Mouse (Mus musculus) thymus, postnatal 14 days (tissue): ENCODE data around the gene Ndnf.

ENCODE experiments used
- DNase-seq: peaks from one replicate; pipeline ENCODE4 v3.0.0; 2021

The Ndnf gene

DNA sequence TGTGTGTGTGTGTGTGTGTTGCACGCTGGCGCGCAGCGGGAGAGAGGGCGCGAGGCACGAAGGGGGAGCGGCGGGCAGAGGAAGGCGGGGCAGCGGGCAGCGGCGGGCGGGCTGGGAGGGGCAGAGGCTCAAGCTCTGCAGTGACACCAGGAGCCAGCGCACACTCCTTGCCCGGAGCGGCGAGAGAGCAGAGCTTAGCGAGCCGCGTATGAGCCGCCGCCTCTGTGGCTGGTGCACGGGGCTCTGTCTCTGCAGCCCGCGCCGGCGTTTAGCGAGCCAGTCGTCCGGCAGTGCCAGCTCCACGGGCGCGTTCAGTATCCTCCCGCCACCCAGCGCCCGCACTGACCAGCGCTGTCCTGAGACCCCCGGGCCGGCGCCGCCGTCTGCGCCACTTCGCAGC is at the start of gene Ndnf:
Ndnf (plus strand) TSS at position 140 of the 400 bp plus-strand sequence.
- DNase-seq, result peak; percentile 48

DNA sequence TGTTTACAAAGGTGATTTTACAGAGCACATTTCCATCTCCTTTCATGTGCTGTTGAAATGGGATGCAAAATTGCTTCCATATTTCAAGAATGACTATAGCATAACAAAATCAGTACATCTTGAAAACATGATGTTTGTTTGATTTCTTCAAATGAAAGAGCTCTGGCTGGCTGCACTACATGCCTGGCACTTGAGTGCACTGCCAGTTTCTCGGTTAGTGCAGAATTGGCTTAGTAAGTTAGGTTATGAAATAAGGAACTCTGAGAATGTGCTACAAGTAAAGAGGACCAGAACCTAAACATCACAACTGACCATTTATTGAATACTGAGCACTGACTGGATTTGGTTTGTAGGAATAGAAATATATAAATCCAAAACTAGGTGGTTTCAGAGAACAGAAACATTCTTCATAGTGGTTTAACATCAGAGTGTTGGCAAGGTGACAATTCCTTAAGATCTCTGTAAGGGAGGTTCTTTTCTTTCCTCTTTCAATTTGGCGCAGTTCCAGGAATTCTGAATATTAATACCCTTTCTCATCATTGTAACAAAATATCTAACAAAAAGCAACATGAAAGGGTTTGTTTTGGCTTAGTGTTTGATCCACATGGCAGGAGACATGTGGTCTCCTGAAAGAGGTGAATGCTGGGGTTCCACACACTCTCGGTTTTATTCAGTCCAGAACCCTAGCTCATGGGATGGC is 48.2 kb upstream of the Ndnf start:
- no peak for DNase-seq

DNA sequence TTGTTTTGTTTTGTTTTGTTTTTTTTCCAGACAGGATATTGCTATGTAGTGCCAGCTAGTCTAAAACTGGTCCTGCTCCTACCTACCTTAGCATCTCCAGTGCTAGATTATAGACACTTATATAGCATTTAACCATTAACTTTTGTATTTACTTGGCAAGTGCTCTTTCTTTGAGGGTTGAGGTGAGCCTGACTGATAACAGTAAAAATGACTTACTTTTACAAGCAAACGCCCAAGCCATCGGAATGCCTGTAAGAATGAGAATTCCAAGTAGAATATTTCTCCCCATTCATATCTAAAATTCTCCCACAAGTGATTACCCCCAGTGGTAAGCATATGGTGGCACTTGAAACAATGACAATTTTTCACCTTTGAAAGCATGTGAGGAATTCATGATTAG is 40.8 kb upstream of the Ndnf start:
- no peak for DNase-seq

DNA sequence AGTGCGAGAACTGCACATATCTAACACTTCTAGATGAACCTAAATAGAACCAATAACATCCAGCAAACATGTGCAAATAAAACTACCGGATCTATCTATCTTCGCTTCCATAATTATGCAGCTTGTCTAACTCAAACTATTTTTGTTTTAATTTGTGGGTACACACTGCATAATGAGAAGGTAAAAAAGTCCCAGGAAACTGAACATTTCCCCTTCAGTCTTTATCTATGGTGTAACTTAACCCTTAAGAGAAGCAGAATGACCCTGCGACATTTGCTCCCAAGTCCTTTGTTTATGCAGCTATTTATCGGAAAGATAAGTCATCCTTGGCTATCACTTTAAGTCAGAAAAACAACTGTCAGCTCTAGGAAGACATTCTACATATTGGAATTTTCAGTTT is 39.2 kb upstream of the Ndnf start:
- DNase-seq, result no peak

DNA sequence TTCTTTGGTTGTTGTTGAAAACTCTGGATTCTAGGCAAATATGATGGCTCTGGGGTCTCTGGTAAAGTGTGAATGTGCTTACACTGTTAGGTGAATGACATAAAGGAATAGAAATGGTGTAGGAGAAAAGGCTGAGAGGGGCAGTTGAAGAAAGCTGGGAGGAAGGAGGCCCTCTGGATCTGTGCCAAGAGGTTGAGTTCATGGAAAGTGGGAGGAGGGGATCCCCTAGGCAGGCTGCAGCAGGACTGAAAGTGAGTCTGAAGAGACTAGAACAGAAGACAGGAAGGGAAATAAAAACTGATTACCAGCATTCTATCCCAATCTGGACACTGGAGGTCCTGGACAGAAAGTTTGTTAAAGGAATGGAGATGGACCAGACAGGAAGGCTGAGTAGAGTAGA is 29.0 kb upstream of the Ndnf start:
- no peak for DNase-seq

DNA sequence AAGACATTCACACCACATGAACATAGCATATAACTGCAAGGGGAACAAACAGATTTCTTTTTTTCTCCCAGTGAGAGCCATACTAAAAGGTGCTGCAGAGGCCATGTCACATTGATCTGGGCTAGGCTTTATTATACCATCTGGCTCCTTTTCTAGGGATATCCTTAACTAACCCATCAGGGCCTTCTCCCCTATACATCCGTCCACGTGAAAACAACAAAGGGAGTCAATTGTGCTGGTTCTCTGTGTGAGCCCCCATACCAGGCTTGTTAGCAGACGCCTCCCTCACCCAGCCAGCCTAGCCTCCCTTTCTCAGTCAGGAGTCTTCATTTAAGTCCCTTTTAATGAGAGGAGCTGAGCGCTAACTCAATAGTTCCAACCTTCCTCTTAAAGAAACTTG is 27.3 kb upstream of the Ndnf start:
- DNase-seq, result no peak

DNA sequence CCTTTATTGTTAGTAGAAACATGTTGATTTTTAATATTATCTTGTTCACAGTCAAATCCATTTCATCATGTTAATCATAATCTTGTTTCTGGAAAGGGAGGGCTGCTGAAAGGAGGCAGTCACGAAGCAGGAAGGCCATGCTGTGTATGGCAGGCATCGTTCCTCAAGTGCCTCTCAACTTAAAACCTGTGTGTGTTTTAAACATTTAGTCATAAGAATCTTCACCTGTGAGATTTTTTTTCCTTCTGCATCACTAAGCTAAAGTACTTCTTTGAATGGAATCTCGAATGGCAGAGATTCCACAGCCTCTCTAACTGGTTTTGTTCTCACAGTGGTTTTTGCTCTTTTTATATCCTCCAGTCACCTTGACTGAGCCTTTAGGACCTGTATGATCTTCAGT is 25.0 kb upstream of the Ndnf start:
- DNase-seq, result no peak

DNA sequence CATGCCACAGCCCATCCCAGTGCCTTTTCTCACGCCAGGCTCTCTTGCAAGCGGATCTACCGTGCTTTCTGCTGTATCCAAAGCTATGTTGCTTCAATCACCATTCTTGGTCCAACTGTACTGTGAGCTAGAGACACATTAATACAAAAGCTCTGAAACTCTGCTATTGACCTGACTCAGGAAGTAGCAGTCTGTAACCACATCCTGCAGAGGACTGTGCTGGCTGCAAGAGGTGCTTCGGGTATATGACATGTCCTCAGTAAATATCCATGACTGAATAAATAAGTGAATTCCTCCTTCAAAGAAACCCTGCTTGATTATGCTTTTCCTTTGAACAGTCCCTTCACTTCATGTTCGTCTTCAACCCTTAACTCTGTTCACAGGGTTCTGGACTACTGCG is 23.7 kb upstream of the Ndnf start:
- DNase-seq, result peak; percentile 57

DNA sequence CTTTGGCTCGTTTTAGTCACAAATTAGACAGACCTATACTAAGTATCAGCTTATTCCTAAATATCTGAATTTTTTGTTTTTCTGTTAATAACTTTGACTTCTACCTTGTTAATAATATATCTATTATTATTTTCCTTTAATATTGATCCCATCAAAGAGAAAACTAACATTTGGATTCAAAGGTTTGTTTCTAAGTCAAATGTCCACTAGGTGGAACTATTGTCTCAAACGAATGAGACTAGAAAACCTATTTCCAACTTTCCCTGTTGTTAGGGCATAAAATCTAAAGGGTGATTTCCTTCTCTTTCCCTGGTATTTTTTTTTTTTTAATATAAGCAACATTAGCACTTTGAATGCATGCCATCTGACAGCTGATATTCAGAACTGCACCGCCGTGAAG is 20.0 kb upstream of the Ndnf start:
- DNase-seq, result no peak

DNA sequence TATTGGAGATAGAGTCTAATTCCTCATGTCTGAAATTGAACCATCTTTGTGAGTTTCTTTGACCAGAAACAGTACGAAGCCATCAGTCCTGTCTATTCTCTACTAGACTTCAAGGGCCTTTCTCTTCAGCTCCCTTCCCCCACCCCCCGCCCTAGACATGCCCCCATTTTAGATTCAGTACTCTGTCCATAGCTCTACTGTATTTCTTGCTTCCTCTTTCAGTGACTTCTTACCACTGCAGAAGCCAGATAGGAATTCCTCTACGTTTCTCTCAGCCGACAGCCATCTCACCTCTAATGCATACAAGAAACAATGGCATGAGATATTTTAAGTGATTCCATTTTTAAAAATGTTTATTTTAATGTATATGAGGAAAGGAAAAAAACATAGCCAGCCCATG is 10.1 kb upstream of the Ndnf start:
- DNase-seq, result no peak

DNA sequence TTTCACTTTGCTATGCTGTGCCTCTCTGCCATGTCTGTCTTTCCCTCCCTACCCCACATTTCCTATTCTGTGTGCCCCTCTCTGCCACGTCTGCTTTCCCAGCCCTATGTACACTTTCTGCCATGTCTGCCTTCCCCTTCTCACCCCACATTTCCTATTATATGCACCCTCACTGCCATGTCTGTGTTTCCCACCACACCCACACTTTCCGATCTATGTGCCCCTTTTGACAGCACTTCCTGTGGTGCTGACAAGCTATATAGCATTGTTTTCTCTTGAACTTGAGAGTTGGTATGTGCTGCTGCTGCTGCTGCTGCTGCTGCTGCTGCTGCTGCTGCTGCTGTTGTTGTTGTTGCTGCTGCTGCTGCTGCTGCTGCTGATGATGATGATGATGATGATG is 9.3 kb upstream of the Ndnf start:
- DNase-seq, result peak; percentile 44

DNA sequence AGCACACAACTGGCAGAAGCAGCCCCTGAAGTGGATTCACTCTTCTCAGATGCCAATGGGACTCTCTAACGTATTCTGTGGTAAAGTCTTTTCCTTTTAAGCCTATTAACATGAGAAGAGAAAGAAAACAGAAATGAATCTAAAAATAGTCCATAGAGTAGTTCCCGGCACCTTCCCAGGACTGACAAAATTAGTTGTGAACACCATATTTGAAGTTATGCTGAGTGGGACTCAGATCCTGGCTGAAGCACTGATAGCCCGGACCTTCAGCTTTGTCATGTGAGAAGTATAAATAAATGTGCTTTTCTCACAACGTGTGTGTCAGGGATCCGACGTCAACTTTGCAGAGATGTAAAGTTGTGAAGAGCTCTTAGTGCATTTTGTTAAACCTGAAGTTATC is 7.4 kb upstream of the Ndnf start:
- no peak for DNase-seq

DNA sequence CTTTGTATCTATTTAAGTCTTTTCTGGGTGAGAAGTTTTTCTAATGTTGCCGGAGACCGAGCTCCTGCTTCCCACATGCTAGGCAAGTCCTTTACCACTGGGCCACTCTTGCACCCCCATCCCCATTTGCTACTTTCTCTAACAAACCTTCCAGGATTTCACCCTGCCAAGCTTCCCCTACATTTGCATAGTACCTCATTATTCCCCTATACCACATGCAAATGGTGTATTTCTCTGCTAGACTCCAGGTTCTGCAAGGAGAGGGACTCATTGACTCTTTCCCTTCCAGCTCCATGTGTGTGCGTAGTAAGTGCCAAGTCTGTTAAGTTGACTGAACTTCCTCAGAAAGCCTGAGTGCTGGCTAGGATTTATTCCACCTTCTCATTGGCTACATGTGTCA is 5.1 kb upstream of the Ndnf start:
- no peak for DNase-seq

DNA sequence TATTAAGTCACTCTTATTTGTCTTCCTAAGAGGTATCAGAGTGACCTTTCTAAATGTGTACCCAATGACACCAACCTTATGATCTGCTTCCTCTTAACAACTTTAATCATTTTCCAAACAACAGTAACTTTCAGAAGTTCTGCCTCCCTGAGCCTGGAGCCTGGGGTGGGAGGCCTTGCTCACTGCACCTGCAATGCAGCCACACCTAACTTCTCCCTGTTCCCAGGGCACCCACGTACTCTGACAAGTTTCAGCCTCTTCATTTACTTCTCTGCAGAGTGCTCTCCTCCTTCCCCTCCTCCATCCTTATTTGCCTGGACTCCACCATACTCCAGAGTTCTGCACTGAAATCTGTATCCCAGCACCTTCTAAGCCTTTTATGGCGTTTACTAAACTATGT is 1.4 kb upstream of the Ndnf start:
- DNase-seq, result no peak

DNA sequence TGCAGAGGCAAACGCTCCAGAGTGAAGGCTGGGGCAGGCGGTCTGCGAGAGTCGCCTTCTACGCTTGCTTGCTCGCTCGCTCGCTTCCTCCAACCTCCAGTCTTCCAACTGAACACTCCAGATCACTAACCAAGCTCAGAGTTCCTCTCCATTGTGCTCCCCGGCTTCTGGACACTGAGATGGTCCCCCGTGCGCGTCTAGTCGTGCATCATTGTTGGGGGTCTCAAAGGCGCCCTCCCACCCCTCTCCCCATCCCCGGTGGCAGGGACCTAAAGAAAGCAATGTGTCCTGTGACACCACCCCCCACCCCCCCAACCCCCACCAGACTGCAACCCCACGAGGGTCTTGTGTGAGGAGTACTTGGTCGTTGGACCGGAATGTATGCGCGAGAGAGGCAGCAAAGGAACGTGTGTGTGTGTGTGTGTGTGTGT is 394 bp upstream of the Ndnf start:
- DNase-seq, result peak; percentile 4

DNA sequence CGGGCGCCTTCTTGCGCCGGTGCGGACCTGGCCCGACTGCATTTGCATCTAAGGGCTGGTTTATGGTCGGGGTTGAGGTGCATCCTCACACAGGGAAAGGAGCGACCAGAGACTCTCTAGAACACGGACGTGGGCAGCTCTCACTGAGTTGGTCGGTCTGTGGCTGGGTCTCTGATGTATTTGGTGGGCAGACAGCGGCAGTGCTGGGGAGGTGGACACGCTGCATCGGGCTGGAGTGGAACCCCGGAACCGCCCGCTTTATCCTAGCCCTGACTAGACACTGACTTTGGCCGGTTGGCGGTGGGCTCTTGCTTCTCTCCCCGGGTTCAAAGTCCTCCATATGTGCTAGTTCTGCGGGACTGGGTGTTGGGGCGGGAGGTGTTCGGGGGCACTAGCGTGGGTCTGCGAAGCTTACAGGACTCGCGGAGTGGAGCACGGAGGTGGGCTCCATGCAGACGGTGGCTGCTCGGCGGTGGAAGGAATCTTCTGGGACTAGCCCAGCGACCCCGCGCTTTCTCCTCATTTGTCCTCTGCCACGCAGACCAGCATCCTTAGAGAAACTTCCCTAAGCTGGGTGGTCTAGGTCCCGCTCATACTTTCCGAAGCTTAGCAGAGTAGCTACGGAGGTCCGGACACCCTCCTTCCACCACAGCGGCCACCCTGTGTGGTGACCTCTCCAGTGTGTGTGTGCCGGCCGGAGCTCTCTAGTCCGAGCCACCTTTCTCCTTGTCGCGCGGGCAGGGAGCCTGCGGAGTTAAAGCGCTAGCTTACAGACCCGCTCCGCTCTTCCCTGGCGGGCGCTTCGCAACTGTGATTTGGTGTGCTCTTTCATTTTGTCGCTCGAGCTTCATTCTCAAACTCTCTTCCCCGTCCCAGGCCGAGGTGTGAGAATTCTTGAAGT is 991 bp downstream of the Ndnf start:
- DNase-seq, result peak; percentile 23

DNA sequence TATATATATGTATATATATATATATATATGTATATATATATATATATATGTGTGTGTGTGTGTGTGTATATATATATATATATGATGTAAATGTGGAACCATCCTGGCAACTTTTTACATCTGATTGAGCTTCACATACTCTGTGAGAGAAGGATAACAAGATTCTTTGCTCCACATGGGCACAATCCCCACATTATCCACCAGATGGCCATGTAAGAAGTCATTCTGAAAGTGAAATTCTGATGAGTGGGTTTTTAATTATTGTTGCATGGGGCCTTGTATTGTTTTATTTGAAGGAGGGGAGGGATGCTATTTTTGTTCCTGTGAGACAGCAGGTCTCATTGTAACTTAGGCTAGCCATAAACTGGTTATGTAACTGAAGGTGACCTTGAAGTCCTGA is 22.5 kb downstream of the Ndnf start:
- no peak for DNase-seq

DNA sequence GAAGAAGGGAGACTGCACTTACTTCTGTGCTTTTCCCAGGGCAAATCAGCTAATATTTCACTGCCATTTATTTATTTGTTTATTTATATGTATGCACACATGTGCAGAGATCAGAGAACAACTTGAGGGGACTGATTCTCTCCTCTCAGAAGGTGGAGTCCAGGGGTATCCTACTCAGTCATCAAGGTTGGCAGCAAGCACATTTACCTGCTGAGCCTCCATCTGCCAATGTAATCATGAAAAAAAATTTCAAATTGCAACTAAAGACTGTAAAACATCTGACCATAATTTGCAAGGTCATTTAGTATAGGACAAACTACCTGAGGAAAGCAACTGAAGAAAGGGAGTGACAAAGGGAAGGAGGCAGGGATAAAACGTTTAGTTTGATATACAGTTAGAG is 49.3 kb downstream of the Ndnf start:
- no peak for DNase-seq

DNA sequence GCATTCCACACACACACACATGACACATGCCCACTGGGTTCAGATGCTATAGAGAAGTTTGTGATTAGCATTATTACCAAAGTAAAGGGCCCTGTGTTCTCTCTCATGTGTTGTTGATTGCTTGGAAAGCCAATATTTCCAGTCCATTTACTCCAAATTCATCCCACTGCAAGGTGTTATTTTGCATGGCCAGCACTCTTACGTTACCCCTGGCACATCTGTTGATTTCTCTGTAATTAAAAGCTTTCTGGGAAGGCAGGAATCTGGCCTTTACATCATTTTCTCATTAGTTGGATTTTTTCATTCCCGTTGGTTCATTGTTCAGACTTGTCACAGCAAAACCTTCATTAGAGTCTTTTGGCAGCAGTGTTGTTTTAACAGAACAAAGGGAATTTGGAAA is 54.3 kb downstream of the Ndnf start:
- no peak for DNase-seq

DNA sequence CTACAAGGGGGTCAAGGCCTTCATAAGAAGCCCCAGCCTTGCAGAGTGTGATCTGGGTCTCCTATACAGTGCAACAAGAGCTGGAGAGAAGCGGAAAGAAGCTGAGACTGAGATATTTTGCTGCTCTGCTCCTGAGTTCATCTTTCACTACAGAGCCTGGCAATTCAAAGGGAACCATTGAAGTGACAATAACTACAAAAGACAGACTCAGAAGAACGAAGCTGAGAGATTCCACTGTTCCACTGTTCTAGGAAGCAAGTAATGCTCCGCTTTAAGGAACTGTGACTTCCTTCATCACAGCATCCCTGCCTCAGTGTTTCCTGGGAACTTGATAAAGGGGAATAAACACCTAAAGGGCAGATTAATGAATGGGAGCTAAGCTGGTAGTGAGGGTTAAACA is 56.9 kb downstream of the Ndnf start:
- DNase-seq, result no peak

DNA sequence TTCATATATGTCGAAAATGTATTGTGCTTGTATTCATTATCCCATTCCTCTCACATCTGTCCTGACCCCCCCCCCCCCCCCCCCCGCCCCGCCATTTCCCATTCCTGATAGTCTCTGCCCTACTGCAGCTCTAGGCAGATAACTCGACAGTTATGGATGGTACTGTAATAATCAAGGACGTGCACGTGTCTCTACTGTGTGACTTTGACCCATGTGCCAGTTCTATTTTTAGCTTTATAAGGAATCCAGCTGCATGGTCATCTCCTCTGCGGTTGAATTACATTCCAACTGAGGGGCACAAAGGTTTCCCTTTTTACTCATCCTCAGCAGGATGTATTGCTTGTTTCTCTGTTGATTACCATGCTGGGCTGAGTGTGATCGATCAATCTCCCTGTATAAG is 68.1 kb downstream of the Ndnf start:
- DNase-seq, result no peak

DNA sequence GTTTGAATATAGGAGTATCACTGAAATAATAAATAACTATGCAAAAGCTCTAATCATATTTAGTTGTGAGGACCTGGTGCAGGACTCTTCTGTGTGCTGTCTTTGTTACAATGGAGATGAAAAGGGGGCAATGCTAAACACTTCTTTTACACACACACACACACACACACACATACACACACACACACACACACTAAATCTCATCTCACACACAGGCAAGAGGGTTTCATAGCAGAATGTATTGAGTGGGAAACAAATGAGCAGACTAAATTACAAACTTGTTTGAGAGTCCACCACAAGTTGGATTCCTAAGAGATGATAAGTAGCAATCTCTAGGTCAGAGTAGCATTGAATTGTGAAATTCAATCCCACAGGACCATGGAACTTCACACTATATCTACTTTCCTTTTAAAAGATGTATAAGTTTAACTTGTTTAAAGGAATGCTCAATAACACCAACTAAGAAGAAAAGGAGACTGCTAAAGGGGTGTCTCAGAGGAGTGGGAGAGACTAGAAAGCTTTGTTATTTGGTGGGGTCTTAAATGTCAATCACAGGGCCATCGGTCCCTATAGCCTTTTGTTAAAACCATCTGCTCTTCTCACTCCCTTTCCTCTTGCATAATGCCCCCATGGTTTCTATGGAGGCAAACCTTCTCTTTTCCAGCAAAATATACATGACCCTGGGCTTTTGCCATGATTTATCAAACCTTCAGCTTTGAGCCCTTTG is 71.9 kb downstream of the Ndnf start:
- no peak for DNase-seq

DNA sequence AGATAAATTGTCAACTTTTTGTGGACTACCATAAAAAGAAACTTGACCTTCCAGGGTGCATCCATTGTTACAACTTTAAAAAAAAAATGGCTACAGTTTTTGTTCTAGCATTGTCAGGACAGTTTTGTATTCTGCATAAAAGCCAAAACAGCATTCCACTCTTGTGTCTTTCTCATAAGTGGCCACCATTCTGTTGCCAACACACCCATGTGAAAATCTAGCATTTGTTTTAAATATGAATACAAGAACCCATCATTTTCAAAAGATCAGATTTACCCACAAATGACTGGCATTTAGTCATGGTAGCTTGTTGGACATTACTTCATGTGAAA is 72.4 kb downstream of the Ndnf start:
- DNase-seq, result no peak

DNA sequence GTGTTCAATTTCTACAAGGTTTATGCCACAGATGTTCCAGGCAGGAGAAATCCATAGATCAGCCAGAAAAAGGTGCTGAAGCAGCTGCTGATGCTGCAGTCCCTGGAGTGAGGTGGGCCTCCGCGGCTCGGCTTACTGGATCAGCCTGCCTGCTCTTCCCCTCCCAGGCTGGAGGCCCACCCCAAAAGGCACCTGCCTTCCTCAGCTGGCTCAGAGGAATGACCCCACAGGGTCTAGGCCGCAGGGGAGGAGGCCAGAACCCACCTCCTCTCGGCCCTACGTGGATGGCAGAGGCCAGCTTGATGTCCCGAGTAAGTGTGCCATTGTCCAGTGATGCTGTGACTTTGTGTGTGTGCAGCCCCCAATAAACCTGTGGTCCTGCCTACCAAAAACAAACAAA is 86.8 kb downstream of the Ndnf start:
- DNase-seq, result no peak
